Mouse (Mus musculus) bone marrow, adult 2 months (tissue): ENCODE data around the gene Rrad.

ENCODE experiments used
- CTCF ChIP-seq: fragments of 200-500 bp; IDR thresholded peaks from 2 replicates; pipeline ENCODE4 v1.5.1; 2011; ENCODE audit warnings: low read length, control low read depth; ENCODE audit not compliant: control insufficient read depth, insufficient read depth
- POLR2A ChIP-seq: fragments of 200-500 bp; IDR thresholded peaks from 2 replicates; pipeline ENCODE4 v1.6.1; 2011; ENCODE audit warnings: low read depth, mild to moderate bottlenecking, control low read depth, low read length, borderline replicate concordance; ENCODE audit not compliant: control insufficient read depth

DNA sequence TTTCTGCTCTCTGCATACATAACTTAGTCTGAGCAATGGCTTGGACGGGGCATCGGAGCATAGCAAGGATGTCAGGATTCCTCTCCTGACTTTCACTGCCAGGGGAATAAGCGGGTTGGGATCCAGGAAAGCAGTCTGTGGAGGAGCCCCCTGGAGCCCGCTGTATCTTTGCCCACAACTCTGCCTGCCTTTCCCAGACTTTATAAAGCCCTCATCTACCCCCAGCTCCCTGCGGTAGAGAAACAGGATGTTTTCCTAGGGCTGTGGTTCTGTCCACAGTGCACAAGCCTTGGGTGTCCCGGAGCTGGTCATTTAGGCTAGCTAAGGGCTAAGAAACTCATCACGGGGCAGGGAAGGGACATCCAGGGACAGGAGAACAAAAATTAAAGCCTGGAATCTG is 29.7 kb downstream of the Rrad start:
- TF ChIP-seq CTCF (no peak), POLR2A (no peak)
